Mouse (Mus musculus): ENCODE results near the gene Larp4. TPM values are rescaled to one million over a fixed set of nuclear protein-coding genes. Genes with fewer than 3 reads are reported as not detected.

Gene Larp4
- total RNA-seq, 2 experiments from 2014 or later: 42.9 to 58.8 TPM

GRCm38 (mm10) chr15:100056397-100056908 is 86.6 kb downstream of the Larp4 start:
- no peak for ATAC-seq (ENCODE audit: poor library complexity, severe bottlenecking)

- no peak for ATAC-seq (ENCODE audit: poor library complexity, severe bottlenecking)
Measured at GRCm38 (mm10) chr15:100057698-100058097, 87.8 kb downstream of the Larp4 start.

- no peak for ATAC-seq (ENCODE audit: poor library complexity, severe bottlenecking)
Measured at GRCm38 (mm10) chr15:100058143-100058542, 88.3 kb downstream of the Larp4 start.

- ATAC-seq (ENCODE audit: poor library complexity, severe bottlenecking): no peak
Measured at GRCm38 (mm10) chr15:100058912-100059311, 89.0 kb downstream of the Larp4 start.

- ATAC-seq (ENCODE audit: poor library complexity, severe bottlenecking): no peak
Measured at GRCm38 (mm10) chr15:100059626-100060311, 89.9 kb downstream of the Larp4 start.

- ATAC-seq (ENCODE audit: poor library complexity, severe bottlenecking): peak; percentile 83
Measured at GRCm38 (mm10) chr15:100060513-100061140, 90.8 kb downstream of the Larp4 start.

GRCm38 (mm10) chr15:100061377-100061776 is 91.5 kb downstream of the Larp4 start:
- no peak for ATAC-seq (ENCODE audit: poor library complexity, severe bottlenecking)

- ATAC-seq (ENCODE audit: poor library complexity, severe bottlenecking): no peak
Measured at GRCm38 (mm10) chr15:100063229-100063773, 93.4 kb downstream of the Larp4 start.

Other genes with a start within 250 kb of the Larp4 start
- gene Cox14, start 244.4 kb upstream of the Larp4 start, total RNA-seq (2015): 67.3 and 78.1 TPM in 2 replicates
- 15.4 and 25.6 TPM in 2 replicates for gene Cox14, start 244.4 kb upstream of the Larp4 start, total RNA-seq (2017)
- gene Cers5, start 197.2 kb upstream of the Larp4 start, total RNA-seq (2015): 64.6 and 75.6 TPM in 2 replicates
- gene Cers5, start 197.2 kb upstream of the Larp4 start, total RNA-seq (2017): 42.3 and 45.3 TPM in 2 replicates
- gene Lima1, start 94.6 kb upstream of the Larp4 start, total RNA-seq (2015): 17.7 and 22.6 TPM in 2 replicates
- gene Lima1, start 94.6 kb upstream of the Larp4 start, total RNA-seq (2017): 27.1 and 37.8 TPM in 2 replicates
- not detected in 2 replicates for gene Fam186a, start 3.0 kb upstream of the Larp4 start, total RNA-seq (2015)
- not detected in 2 replicates for gene Fam186a, start 3.0 kb upstream of the Larp4 start, total RNA-seq (2017)
- gene Dip2b, start 68.6 kb downstream of the Larp4 start, total RNA-seq (2015): 17.2 and 17.6 TPM in 2 replicates
- 13.5 and 14.4 TPM in 2 replicates for gene Dip2b, start 68.6 kb downstream of the Larp4 start, total RNA-seq (2017)

All from megakaryocyte, adult 5-6 weeks (primary cell).